Mouse (Mus musculus): ENCODE results near the gene Olfr1058. TPM values are rescaled to one million over a fixed set of nuclear protein-coding genes. Genes with fewer than 3 reads are reported as not detected.
"Not testable (repeated sequence)": the region's sequence is repeated elsewhere in the genome, so short reads cannot be mapped to it uniquely, and the experiment has no call there.

The Olfr1058 gene
- not detected for polyA plus RNA-seq (2017; shearing (Covaris generic))

GRCm38 (mm10) chr2:86388461-86388860, at the start of gene Olfr1058:
Gene Olfr1058 (minus strand): TSS chr2:86388561.
- not testable (repeated sequence) for ATAC-seq

- ATAC-seq = not testable (repeated sequence)
Measured at GRCm38 (mm10) chr2:86428511-86428910, 40.1 kb upstream of the Olfr1058 start.

- ATAC-seq = not testable (repeated sequence)
Measured at GRCm38 (mm10) chr2:86426649-86427048, 38.3 kb upstream of the Olfr1058 start, which contains the start of gene Olfr1062. Gene Olfr1062 (minus strand): TSS chr2:86426749.

- no peak for ATAC-seq
Measured at GRCm38 (mm10) chr2:86413950-86414349, 25.6 kb upstream of the Olfr1058 start, which contains the start of gene Olfr1061. Gene Olfr1061 (minus strand): TSS chr2:86414050.

GRCm38 (mm10) chr2:86395114-86395513, 6.8 kb upstream of the Olfr1058 start:
- ATAC-seq = no peak

- no peak for ATAC-seq
Measured at GRCm38 (mm10) chr2:86378293-86378692, 10.1 kb downstream of the Olfr1058 start, which contains the start of gene Olfr1057. Gene Olfr1057 (minus strand): TSS chr2:86378393.

GRCm38 (mm10) chr2:86366342-86366741, 22.0 kb downstream of the Olfr1058 start:
- ATAC-seq = not testable (repeated sequence)

GRCm38 (mm10) chr2:86362369-86362768, 26.0 kb downstream of the Olfr1058 start, which contains the start of gene Olfr1056:
Gene Olfr1056 (minus strand): TSS chr2:86362469.
- no peak for ATAC-seq

- ATAC-seq = not testable (repeated sequence)
Measured at GRCm38 (mm10) chr2:86351751-86352150, 36.6 kb downstream of the Olfr1058 start.

- no peak for ATAC-seq
Measured at GRCm38 (mm10) chr2:86350184-86350583, 38.2 kb downstream of the Olfr1058 start, which contains the start of gene Olfr1055. Gene Olfr1055 (minus strand): TSS chr2:86350284.

GRCm38 (mm10) chr2:86335333-86335732, 53.0 kb downstream of the Olfr1058 start, which contains the start of gene Olfr1054:
Gene Olfr1054 (minus strand): TSS chr2:86335433.
- no peak for ATAC-seq

Other genes starting within 250 kb of the Olfr1058 start
- not detected for gene Olfr1040, start 241.8 kb downstream of the Olfr1058 start, polyA plus RNA-seq (2017; shearing (Covaris generic))
- not detected for gene Olfr1042, start 226.7 kb downstream of the Olfr1058 start, polyA plus RNA-seq (2017; shearing (Covaris generic))
- not detected for gene Olfr1043, start 221.0 kb downstream of the Olfr1058 start, polyA plus RNA-seq (2017; shearing (Covaris generic))
- not detected for gene Olfr1044, start 210.7 kb downstream of the Olfr1058 start, polyA plus RNA-seq (2017; shearing (Covaris generic))
- gene Olfr52, start 202.9 kb downstream of the Olfr1058 start, polyA plus RNA-seq (2017; shearing (Covaris generic)) = not detected
- gene Olfr1045, start 185.6 kb downstream of the Olfr1058 start, polyA plus RNA-seq (2017; shearing (Covaris generic)) = under 1 TPM in 1 of 2 experiments, not detected in 1; 0.44 TPM
- not detected for gene Olfr1046, start 169.2 kb downstream of the Olfr1058 start, polyA plus RNA-seq (2017; shearing (Covaris generic))
- gene Olfr1047, start 157.2 kb downstream of the Olfr1058 start, polyA plus RNA-seq (2017; shearing (Covaris generic)) = not detected
- not detected for gene Olfr1048, start 148.3 kb downstream of the Olfr1058 start, polyA plus RNA-seq (2017; shearing (Covaris generic))
- gene Olfr1049, start 130.2 kb downstream of the Olfr1058 start, polyA plus RNA-seq (2017; shearing (Covaris generic)) = not detected
- gene Olfr1051, start 109.5 kb downstream of the Olfr1058 start, polyA plus RNA-seq (2017; shearing (Covaris generic)) = not detected
- gene Olfr1052, start 96.1 kb downstream of the Olfr1058 start, polyA plus RNA-seq (2017; shearing (Covaris generic)) = under 1 TPM in 1 of 2 experiments, not detected in 1; 0.21 TPM
- gene Olfr1053, start 73.3 kb downstream of the Olfr1058 start, polyA plus RNA-seq (2017; shearing (Covaris generic)) = not detected
- not detected for gene Olfr1054, start 53.1 kb downstream of the Olfr1058 start, polyA plus RNA-seq (2017; shearing (Covaris generic))
- not detected for gene Olfr1055, start 38.3 kb downstream of the Olfr1058 start, polyA plus RNA-seq (2017; shearing (Covaris generic))
- gene Olfr1056, start 26.1 kb downstream of the Olfr1058 start, polyA plus RNA-seq (2017; shearing (Covaris generic)) = not detected
- not detected for gene Olfr1057, start 10.2 kb downstream of the Olfr1058 start, polyA plus RNA-seq (2017; shearing (Covaris generic))
- gene Olfr1061, start 25.5 kb upstream of the Olfr1058 start, polyA plus RNA-seq (2017; shearing (Covaris generic)) = not detected
- not detected for gene Olfr1062, start 38.2 kb upstream of the Olfr1058 start, polyA plus RNA-seq (2017; shearing (Covaris generic))
- gene Olfr1065, start 62.0 kb upstream of the Olfr1058 start, polyA plus RNA-seq (2017; shearing (Covaris generic)) = not detected
- gene Olfr1066, start 67.7 kb upstream of the Olfr1058 start, polyA plus RNA-seq (2017; shearing (Covaris generic)) = not detected
- gene Olfr228, start 98.8 kb upstream of the Olfr1058 start, polyA plus RNA-seq (2017; shearing (Covaris generic)) = not detected
- not detected for gene Olfr1076, start 119.9 kb upstream of the Olfr1058 start, polyA plus RNA-seq (2017; shearing (Covaris generic))
- not detected for gene Olfr1079, start 153.9 kb upstream of the Olfr1058 start, polyA plus RNA-seq (2017; shearing (Covaris generic))
- gene Olfr1080, start 169.7 kb upstream of the Olfr1058 start, polyA plus RNA-seq (2017; shearing (Covaris generic)) = not detected
- gene Olfr1082, start 210.4 kb upstream of the Olfr1058 start, polyA plus RNA-seq (2017; shearing (Covaris generic)) = not detected

Measured in activated CD4-positive, CD25-positive, alpha-beta regulatory T cell, adult 4 months (primary cell).